Mouse (Mus musculus) mature B cell (primary cell): ENCODE data around the gene Zfp664.

Source experiments
- in situ Hi-C: fragments of 300-500 bp; cut with MboI; formaldehyde crosslinking; loops from 2 replicates; pipeline ENCODE4 v1.14.3; 2019

Zfp664 gene

DNA sequence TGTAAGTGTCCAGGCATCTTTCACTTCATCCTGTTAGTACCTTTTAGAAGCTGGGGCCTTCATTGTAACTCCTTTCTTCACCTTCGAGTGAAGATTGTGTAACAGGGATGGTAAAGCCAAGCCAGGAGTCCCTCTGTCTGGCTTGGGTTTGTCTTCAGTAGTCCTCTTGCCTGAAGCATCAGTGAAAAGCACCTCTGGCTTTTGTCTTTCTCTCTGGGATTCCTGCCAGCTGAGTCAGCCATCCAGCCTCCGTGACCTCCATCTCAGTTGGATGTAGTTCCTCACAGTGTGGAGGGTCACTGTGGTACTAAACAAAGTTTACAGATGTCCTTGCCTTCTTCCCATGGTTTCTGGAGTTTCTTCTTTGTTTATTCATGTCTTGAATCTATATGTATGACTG is 9.5 kb downstream of the Zfp664 start:
- in situ Hi-C loops, result no loop called here

DNA sequence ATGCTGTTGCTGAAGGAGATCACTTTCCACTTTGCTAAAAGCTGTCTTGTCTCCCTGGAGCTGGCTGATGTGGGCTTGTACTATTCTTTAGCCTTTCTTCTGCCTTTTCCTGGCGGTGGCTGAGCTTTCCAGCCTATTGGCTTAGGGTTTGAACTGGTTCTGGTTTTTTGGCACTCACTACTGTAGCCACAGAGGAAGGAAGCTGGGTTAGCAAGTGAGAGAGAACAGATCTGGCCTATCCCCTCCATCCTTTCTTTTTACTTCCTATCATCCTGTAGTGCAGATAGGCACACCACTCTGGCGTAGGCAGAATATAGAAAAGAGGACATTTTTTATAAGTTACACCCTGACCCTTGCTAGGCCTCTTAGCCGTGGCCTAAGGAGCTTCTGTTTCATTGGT is 10.6 kb downstream of the Zfp664 start:
- in situ Hi-C loops, result no loop called here

DNA sequence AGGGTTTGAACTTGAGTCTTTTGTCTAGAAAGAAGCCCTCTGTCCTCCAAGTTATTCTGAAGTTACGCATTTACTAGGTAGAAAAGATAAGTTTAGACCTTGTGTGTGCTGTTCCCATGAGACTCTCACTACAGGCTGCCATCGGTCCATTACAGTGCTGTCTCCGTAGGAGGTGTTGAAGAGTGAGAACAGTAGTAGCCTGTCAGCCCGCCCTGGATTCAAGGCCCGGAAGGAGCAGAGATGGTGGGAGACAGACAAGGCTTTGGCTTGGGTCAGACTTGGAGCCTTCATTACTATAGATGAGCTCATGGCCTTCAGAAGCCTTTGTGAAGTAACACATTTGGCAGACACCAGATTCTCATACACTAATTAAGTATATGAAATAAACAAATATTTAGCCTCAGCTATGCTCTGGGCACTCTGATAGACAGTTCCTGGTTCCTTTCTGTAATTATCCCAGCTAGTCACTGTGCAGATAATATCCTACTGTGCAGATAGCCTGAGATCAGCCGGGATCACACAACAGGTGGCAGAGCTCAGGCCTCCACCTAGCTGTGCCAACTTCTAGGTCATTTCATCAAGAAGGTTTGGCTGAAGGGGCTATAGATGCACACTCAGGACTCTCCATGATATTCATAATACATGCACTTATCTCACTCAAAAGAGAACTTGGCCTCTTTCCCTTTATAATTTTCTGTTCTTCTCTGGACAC is 11.6 kb downstream of the Zfp664 start:
- in situ Hi-C loops, result no loop called here

DNA sequence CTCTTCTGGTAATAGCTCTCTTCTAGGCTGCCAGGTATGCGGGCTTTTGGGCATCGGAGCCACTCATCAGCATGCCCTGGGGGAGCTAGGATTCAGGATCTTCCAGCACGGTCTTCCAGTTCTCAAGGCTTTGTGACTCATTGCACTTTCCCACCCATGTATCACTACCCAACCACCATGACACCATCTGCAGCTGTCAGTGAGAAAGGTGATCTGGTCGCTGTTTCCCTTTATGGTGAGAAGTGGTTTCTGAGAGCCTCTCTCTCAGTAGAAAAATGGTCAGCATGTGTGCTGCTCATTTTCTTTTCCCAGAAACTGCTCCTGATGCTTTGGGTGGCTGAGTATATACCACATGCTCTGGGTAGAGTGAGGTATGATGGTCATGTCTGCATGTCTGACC is 16.8 kb downstream of the Zfp664 start:
- in situ Hi-C loops, result no loop called here

DNA sequence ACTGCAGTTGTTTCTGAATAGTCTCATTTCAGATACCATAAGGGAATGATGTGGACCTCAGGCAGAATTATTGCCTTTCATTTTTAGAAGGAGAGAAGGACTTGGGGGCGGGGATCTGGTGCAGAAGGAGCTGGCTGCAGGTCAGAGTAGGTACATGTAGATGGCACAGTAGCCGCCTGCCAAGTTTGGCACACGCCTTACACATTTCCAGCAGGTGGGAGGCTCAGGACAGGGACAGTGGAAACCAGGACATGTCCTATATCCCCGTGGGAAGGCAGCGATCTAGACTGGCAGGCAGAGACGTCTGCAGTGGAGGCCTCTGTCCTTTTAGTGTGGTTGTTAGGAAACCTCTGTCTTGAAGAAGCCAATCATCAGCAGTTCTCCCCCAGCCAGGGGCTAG is 17.3 kb downstream of the Zfp664 start:
- in situ Hi-C loops, result no loop called here

DNA sequence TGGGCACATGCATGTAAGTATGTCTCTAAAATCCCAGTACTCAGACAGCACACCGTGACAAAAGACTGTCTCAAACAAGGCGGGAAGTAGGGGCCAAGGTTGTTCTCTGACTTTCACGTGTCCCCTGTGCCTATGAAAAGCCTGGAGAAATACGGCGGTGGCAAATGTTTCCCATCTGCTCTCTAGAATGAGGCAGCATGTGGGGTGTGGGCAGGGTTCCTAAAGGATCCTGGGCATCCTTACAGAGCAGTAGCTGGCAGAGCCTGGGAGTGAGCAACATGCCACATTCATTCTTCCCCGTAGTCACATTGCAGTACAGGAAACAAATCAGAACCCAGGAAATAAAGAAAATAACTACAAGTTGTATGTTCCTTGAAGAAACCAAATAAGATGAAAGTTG is 21.4 kb downstream of the Zfp664 start:
- in situ Hi-C loops, result no loop called here

DNA sequence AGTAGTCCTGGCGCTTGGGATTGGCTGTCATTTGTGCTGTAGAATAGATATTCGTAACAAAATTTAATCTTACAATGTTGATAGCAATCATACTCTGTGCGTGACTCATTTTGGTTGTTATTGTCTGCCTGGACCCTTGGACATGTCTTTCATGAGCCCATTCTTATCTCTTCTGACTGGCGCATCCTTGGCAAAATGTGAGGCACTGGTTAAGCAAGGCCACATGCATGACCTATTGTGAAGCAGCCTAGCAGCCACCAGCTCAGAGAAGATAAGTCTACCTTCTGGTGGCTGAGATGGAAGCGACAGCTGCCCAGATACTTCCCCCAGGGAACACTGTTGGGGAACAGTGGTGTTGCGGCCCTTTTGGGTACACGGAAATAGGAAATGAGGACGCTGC is 26.2 kb downstream of the Zfp664 start:
- in situ Hi-C loops, result no loop called here

DNA sequence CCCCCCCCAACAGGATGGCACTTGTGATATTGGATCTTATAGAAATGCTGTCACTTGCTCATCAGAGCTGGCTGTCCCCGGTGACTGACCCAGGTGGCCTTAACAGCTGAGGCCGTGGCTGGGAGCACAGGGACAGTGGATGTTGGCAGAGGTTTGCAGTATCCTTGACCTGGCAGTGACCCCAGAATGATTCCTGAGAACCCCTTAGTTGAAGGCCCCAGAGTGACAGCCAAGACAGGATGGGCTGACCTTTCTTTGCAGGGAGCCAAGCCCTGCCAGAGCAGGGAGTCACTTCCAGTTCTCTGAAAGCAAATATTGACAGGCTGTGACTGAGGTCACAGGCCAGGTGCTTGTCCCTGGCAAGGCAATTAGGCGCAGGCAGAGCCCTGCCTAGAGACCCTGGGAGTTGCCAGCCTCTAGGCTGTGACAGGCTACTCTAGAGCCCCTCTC is 29.5 kb downstream of the Zfp664 start:
- in situ Hi-C loops, result no loop called here

DNA sequence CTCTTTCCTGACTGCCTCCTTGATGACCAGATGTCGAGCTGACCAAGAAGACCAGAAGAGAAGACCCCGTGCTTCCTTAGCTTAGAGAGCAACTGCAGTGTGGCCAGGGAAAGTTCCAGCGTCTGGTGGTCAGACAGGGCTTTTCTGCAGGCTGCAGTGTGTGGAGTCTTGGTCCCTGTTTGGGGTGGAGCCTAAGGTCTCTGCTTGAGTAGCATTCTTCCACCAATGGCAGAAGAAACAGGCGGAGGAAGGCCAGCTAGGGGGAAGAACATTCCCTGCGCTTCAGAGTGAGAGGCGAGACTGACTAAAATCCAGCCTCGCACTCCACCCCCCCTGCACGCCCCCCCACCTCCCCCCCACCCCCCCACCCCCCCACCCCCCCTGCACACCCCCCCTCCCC is 33.6 kb downstream of the Zfp664 start:
- in situ Hi-C loops, result no loop called here

DNA sequence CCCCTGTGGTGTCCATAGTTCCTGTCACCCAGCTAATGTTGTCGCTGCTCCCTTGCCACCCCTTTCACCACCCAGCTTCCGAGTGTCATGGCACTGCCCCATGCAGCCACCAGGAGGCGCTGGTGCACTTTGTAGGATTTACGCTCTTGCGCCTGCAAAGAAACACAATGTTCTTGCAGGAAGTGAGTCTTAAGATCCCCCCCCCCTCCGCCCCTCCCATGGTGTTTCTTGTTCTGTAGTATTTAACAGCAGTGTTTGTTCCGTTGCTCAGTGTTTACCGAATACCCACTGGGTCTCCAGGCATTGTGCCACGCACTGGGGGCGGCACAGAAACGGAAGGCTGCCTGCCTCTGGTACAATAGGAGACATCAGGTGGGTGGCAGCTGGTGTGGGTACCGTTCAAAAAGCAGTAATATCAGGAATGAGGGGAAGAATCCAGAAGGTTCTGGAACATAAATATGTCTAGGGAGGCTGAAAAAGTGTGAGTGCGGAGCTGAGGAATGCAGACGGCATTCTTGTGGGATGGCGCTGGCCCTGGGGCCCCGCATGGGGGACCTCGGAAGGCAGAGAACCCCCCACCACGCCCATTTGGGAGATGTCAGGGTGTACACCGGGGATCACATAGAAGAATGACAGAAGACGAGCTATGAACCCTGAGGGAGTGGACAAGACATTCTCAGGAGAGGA is 37.6 kb downstream of the Zfp664 start:
- in situ Hi-C loops, result no loop called here

DNA sequence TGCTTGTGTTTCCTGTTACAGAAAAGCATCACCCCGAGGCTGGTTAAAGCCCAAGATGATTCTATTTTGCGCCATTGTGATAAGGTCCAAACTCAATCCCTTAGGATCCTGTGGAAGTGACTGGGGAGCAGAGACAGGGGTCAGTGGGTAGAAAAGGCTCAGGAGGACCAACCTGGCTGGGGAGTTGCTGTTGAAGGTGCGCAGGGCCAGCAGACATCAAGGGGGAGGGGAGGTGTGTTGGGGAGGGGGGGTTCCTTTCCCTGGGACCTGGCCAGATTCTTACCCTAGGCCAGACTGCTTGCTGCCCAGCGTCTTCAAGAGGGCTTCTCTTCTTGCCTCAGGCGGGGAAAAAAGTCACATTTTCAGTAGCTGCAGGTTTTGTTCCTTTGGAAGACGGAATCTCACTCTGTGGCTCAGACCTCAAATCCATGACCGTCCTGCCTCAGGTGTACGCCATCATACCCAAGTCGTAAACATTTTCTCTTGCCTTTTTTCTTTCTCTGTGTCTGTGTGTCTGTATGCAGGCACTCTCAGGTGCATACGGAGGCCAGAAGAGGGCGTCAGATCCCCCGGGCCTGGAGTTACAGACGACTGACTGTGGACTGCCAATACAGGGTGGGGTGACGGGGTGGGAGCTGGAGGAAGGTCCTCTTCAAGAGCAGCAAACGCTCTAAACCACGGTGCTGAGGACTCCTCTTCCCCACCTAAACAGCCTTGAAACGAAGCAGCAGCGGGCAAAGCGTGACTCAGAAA is 38.4 kb downstream of the Zfp664 start:
- in situ Hi-C loops, result no loop called here

DNA sequence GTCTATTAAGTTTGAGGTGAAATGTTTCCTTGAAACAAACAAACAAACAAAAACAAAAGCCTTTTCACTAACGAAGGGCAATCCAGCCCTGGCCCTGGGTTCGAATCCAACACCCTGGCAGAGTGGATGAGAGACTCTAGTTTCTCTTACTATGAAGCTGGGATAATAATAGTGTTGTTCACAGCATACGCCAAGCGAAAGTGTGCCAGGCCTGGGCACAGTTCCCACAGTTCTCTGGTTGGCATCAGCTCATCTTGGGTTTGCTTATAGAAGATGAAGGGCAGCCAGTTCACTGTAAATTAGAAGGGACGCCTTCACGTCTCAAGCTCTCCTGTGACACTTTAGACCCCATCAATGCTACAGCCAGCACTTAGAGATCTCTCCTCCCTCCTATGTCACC is 39.2 kb downstream of the Zfp664 start:
- in situ Hi-C loops, result no loop called here

DNA sequence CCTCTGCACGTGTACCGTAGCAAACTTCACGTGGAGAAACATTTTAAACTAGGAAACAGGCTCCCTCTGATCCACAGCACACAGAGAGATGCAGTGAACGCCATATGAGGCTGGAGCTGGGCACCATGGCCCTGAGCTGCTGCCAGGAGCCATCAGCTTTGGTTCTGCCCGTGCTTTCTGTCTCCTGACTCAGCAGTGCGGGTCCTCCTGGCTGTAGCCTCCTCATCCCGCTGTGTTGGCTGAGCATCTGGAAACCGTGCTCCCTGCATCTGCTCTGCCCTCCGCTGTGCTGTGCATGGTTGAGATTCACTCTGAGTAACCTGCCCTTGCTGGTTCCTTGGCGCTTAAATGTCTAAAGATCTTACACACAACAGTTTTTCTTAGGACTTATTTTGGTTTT is 39.7 kb downstream of the Zfp664 start:
- in situ Hi-C loops, result no loop called here

DNA sequence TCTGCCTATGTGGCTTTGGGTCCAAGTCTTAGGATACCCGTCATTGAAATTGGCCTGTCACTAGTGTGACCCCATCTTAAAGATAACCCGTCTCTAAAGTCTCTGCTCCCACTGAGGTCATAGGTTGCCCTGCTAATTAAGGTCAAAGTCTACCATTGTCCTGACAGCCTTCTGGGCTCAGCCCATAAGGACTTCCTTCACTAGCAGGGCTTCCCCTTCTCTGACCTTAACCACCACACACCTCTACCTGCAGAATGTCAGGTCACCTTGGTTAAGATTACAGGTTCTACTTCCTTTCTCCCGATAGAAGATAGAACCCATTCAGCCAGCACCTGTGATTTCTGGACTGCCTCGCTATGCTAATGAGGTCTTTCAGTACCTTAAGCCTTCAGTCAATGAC is 41.4 kb downstream of the Zfp664 start:
- in situ Hi-C loops, result no loop called here

DNA sequence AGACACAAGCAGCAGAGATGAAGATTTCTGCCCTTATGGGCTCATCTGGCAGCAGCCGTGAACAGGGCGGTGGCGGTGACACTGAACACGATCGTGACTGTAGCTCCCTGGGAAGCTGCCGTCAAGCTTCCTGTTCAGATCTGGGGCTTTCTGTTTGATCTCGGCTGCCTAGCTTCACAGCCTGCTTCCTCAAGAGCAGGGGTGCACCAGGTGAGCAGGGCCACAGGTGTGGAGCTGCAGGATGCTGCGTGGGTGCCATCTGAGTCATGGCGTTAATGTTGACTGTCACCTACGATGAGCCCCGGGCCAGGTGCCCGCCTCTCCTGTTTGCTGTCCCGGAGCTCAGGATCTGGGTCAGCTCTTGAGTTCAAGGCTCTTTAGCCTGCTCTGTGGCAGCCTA is 44.4 kb downstream of the Zfp664 start:
- in situ Hi-C loops, result loop anchor here (5.0 kb wide), 1 partner anchor 365 kb away; no protein-coding TSS in a partner anchor

DNA sequence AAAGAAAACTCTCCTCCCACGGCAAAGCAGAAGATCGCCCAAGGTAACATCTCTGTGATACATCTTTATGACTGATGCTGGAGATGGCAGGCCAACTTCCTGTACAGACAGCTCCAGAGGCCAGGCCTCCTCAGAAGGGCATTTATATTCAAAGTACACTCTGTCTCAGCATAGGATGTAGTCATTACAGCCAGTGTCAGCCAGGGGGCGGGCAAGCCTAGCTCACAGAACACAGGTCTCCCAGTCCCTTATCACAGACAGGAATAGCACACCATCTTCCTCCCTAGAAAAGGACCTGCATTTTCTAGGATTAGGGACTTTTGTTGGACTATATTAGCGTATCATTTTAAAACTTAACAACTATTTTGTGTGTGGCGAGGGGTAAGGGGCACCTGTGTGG is 46.4 kb downstream of the Zfp664 start:
- in situ Hi-C loops, result loop anchor here (5.0 kb wide), 1 partner anchor 363 kb away; no protein-coding TSS in a partner anchor

DNA sequence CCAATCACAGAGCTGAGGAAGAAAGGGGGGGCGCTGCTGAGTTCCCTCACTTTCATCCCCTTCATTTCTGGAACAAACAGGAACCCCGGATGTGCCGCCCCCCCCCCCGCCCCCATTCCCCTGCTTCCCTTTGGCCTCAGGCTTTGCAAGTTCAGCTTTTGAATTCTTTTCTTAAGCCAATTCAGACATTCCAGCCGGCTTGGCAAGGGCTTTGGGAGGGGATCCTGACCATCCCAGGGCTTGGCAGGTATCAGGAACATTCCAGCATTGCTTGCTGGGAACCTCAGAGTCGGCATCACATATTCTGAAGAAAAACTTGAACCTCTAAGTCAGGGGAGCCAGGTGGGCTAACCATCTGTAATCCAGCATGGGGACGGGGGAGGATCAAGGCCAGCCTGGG is 49.8 kb downstream of the Zfp664 start:
- in situ Hi-C loops, result no loop called here

DNA sequence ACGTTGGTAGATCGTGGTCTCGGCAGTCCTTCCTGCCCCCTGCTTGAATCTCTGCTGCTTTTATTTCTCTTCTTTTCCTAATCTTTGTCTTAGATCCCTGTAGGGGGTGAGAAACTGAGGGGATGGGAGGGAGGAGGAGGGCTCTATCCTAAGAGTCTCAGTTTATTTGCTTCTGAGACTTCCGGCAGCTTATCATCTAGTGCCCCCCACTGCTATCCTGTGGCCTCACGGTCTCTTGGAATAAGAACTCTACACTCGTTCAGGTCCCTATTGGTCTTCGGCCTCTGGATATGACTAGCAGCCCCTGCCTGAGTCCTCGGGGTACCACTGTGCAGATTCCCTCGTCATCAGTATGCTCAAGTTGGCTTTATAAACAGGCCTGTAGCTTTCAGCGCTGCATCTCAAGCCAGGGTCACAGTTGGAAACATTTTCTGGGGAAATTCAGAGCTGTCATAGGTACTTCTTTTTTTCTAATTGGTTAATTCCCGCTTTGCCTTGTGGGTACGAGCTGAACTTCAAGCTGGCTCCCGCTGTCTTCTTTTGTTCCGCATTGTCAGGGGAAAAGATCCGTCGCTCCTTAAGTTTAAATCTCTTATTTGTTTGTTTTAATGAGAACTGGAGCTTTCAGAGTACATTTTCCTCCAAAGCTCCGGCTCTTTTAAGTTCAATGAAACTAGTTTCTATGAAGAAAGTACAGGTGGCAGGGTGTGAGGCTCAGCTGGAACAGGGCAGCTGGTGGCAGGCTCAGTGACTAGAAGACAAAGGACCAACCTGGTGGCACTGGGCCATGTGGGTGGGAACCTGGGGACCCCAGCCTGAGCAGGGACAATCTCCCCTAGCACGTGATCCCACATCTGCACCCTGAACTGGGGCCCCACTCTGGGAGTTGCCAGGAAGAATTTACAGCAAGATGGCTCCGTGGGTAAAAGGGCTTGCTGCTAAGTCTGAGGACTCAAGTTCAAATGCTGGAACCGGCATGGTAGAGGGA is 50.7 kb downstream of the Zfp664 start:
- in situ Hi-C loops, result no loop called here

DNA sequence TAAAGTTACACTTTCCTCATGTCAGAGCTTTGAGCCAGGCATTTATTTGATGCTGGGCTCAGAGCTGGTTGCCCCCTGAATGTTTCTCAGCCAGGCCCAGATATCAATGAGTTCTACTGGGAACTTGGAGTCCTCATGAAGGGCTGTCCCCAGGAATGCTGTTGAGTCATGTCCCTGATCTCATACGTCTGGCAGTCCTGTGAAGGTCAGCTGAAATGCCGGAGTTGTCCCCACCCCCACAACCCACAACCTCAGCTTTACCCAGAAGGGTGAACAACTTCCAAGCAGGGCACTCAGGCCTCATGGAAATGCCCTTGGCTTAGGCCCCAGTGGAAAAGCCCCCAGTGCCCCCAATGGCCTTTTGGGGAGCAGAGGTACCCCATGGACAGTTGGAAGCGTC is 57.3 kb downstream of the Zfp664 start:
- in situ Hi-C loops, result no loop called here

DNA sequence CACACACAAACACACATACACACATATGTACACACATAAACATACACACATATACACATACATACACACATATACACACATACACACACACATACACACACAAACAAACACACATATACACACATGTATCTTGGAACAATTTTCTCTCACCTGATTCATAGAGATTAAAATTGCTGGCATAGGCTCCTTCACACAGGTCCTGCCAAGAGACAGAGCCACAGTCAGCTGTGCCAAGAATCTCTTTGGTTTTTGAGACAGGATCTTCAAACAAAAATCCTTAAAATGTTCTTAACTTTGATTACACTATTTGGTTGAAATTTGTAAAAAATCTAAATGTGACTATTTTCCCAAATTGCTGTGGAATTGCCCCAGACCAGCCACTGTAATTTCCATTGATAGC is 58.9 kb downstream of the Zfp664 start:
- in situ Hi-C loops, result no loop called here
